Mouse (Mus musculus) heart, postnatal 0 days (tissue): ENCODE results near the gene Bcar3.

Experiments used
- CTCF ChIP-seq: IDR thresholded peaks from 2 replicates; pipeline ENCODE4 v1.5.1; 2016; ENCODE audit warnings: antibody characterized with exemption, control low read depth, low read depth
- EP300 ChIP-seq: IDR thresholded peaks from 2 replicates; pipeline ENCODE4 v1.6.1; 2016; ENCODE audit warnings: antibody characterized with exemption, low read depth

GRCm38 (mm10) chr3:122345977-122346472 lies 52.1 kb downstream of the Bcar3 start:
- TF ChIP-seq CTCF (no peak), EP300 (no peak)
